Comparison of ENCODE assay signal across 9 mouse cellular contexts in genomic region chr5:112864719-112865367, GRCm38 (mm10). TPM values are rescaled to one million over a fixed set of nuclear protein-coding genes. Genes with fewer than 3 reads are reported as not detected.
A peak's percentile ranks its signal among the peaks of the same experiment; 100 is the strongest.
DNase-seq lines count a peak whose midpoint lies in the region; ATAC-seq and TF ChIP-seq lines count a peak whose summit lies in the region.
"Had no signal": no experiment of that assay in that cellular context is flagged by ENCODE, and none has a peak within 500 bp of the region (broad histone marks: within the 10 kb centered on the region; RNA-seq: fewer than 3 reads in every experiment).

No protein-coding gene starts in this region.

- TF ChIP-seq CTCF in left cerebral cortex, adult 2 months (IDR thresholded peaks at IDR 0.05), result peak; percentile 65
- peak; percentile 75 for TF ChIP-seq CTCF in hindbrain, postnatal 0 days (IDR thresholded peaks at IDR 0.05; ENCODE audit: low read depth)

- WGBS in hindbrain, postnatal 0 days, result 40% methylated on average over 4 of the region's 4 CpGs
- 44% methylated on average over 4 of the region's 4 CpGs for WGBS in midbrain, embryonic 12.5 days

- H3K4me1 ChIP-seq in hindbrain, postnatal 0 days (ENCODE audit: insufficient read depth, low read length), result no peaks in the 10 kb centered on the region
- peaks cover 2% of the 10 kb centered on the region; the same call in 1 of the 2 replicates for H3K4me1 ChIP-seq in midbrain, embryonic 12.5 days
- H3K4me1 ChIP-seq: megakaryocyte, embryonic 14.5 days had no signal

- H3K27ac ChIP-seq in left cerebral cortex, adult 2 months, result no peak overlapping the region
- H3K27ac ChIP-seq in hindbrain, postnatal 0 days, result no peak overlapping the region
- H3K27ac ChIP-seq in midbrain, embryonic 12.5 days (replicated peaks), result no peak overlapping the region

- DNase-seq in CD4-positive, CD25-positive, alpha-beta regulatory T cell, adult 2 months (ENCODE audit: low read depth, low spot score), result peak; percentile 35
- peak; percentile 45 to 68 for DNase-seq in left cerebral cortex, adult 2 months (ENCODE audit: extremely low spot score in 1 of 2, low spot score in 2 of 2)
- DNase-seq in left cerebral cortex, adult 11 months (ENCODE audit: low spot score), result no peak
- DNase-seq in cerebellum, adult 11-12 months, result peak; percentile 38
- DNase-seq in hindbrain, postnatal 0 days (ENCODE audit: low spot score), result peak; percentile 46

- H3K9ac ChIP-seq in hindbrain, postnatal 0 days (replicated peaks; ENCODE audit: low read length), result no peak overlapping the region
- H3K9ac ChIP-seq in midbrain, embryonic 12.5 days (replicated peaks), result no peak overlapping the region

- intact Hi-C loops in left cerebral cortex, adult 2 months (cut with DNase I), result loop anchor here (2.0 to 5.0 kb wide), 5 partner anchors 78 to 432 kb away; partner anchors contain the start of gene Sez6l

- H3K4me2 ChIP-seq in hindbrain, postnatal 0 days (ENCODE audit: low read depth, low read length), result no peak overlapping the region
- H3K4me2 ChIP-seq in midbrain, embryonic 12.5 days (replicated peaks), result no peak overlapping the region

- no peak for ATAC-seq in CD4-positive, CD25-positive, alpha-beta regulatory T cell, adult 4 months
- peak; percentile 36; the same call in 1 of the 2 replicates for ATAC-seq in hindbrain, postnatal 0 days
- peak; percentile 19; the same call in 1 of the 2 replicates for ATAC-seq in midbrain, embryonic 12.5 days (ENCODE audit: low FRiP score, low read depth)
- no peak for ATAC-seq in frontal cortex, adult (ENCODE audit: low TSS enrichment)

- H3K36me3 ChIP-seq in hindbrain, postnatal 0 days (ENCODE audit: insufficient read depth, low read length), result no peaks in the 10 kb centered on the region
- no peaks in the 10 kb centered on the region for H3K36me3 ChIP-seq in midbrain, embryonic 12.5 days

- H3K9me3 ChIP-seq in hindbrain, postnatal 0 days (ENCODE audit: low read length), result no peaks in the 10 kb centered on the region
- H3K9me3 ChIP-seq in midbrain, embryonic 12.5 days, result no peaks in the 10 kb centered on the region

- H3K4me3 ChIP-seq in left cerebral cortex, adult 2 months, result no peak overlapping the region
- no peak overlapping the region for H3K4me3 ChIP-seq in hindbrain, postnatal 0 days (ENCODE audit: low read length)
- no peak overlapping the region for H3K4me3 ChIP-seq in midbrain, embryonic 12.5 days
- H3K4me3 ChIP-seq: megakaryocyte, embryonic 14.5 days had no signal

- H3K27me3 ChIP-seq in hindbrain, postnatal 0 days (ENCODE audit: insufficient read depth, low read length), result no peaks in the 10 kb centered on the region
- H3K27me3 ChIP-seq in midbrain, embryonic 12.5 days, result peaks cover 58% of the 10 kb centered on the region

RNA-seq across cellular contexts. Expression of gene Myo18b, which starts 31.3 kb away (rescaled TPM):
- polyA plus RNA-seq in CD4-positive, CD25-positive, alpha-beta regulatory T cell, adult 4 months (2017; shearing (Covaris generic)), result not detected
- total RNA-seq in left cerebral cortex, adult 2 months (2021), result 1 to 10 TPM in 1 of 2 experiments, under 1 TPM in 1; 1.00 to 1.4 TPM
- total RNA-seq in hindbrain, postnatal 0 days (2014; rRNA removed), result 1.9 and 2.3 TPM in 2 replicates
- 0.75 and 1.1 TPM in 2 replicates for polyA plus RNA-seq in hindbrain, postnatal 0 days (2015; fragmentation: Nextera tagmentation; extraction: Ambion mirVana)
- polyA plus RNA-seq in midbrain, embryonic 12.5 days (2016; fragmentation: Nextera tagmentation; extraction: Ambion mirVana), result 1.8 and 2.1 TPM in 2 replicates

Comparison
In these comparisons a context has a peak if more than half of its experiments do, and no peak if none do; other contexts are left out.
1. ATAC-seq: peak in hindbrain, postnatal 0 days (single experiment) and midbrain, embryonic 12.5 days (single experiment); none in CD4-positive, CD25-positive, alpha-beta regulatory T cell, adult 4 months (single experiment) and frontal cortex, adult (single experiment).